Mouse (Mus musculus) heart, embryonic 13.5 days (tissue): Measurements from ENCODE around the gene Fam229b. TPM values are rescaled to one million over a fixed set of nuclear protein-coding genes. Genes with fewer than 3 reads are reported as not detected.

Source experiments
- ATAC-seq: fragments of 200-750 bp; cut with Nextera tagmentation; 2 replicates; pipeline ENCODE4 v1.8.0; 2017; ENCODE audit warnings: moderate TSS enrichment; ENCODE audit not compliant: insufficient number of reproducible peaks, low FRiP score, low TSS enrichment; ENCODE audit errors: extremely low read depth
- H3K27ac ChIP-seq: fragments of 300-500 bp; sonication (generic); replicated peaks from 2 replicates; pipeline ENCODE4 v1.5.1; 2015; ENCODE audit warnings: moderate library complexity, mild to moderate bottlenecking, inconsistent platforms
- H3K27me3 ChIP-seq: fragments of 300-500 bp; sonication (generic); replicated peaks from 2 replicates; pipeline ENCODE4 v1.6.1; 2015; ENCODE audit warnings: mild to moderate bottlenecking, inconsistent platforms
- H3K36me3 ChIP-seq: fragments of 300-500 bp; sonication (generic); 2 replicates; pipeline ENCODE4 v1.6.1; 2015; ENCODE audit warnings: mild to moderate bottlenecking, inconsistent platforms
- H3K4me1 ChIP-seq: fragments of 300-500 bp; sonication (generic); 2 replicates; pipeline ENCODE4 v1.6.1; 2015; ENCODE audit warnings: inconsistent platforms
- H3K4me2 ChIP-seq: fragments of 300-500 bp; sonication (generic); 2 replicates; pipeline ENCODE4 v1.6.1; 2015; ENCODE audit warnings: inconsistent platforms, mild to moderate bottlenecking, moderate library complexity
- H3K4me3 ChIP-seq: fragments of 300-500 bp; sonication (generic); 2 replicates; pipeline ENCODE4 v1.5.1; 2015; ENCODE audit warnings: moderate library complexity, mild to moderate bottlenecking, inconsistent platforms
- H3K9ac ChIP-seq: fragments of 300-500 bp; sonication (generic); 2 replicates; pipeline ENCODE4 v1.6.1; 2015; ENCODE audit warnings: inconsistent platforms, mild to moderate bottlenecking, moderate library complexity
- H3K9me3 ChIP-seq: fragments of 300-500 bp; sonication (generic); 2 replicates; pipeline ENCODE4 v1.6.1; 2016; ENCODE audit warnings: inconsistent platforms
- WGBS: fragments of 180-500 bp; shearing (Covaris S2); methylation state at CpG from one replicate; pipeline ENCODE4 v1.1.7; 2015; ENCODE audit warnings: mixed read lengths; 5-methylcytosine and 5-hydroxymethylcytosine counted together
- polyA plus RNA-seq: library from polyadenylated mRNA; unstranded; fragments of >200 nt; fragmentation: Nextera tagmentation; extraction: Ambion mirVana; gene quantifications from 2 replicates; pipeline ENCODE4 v1.2.1, GENCODE M21; 2015

The Fam229b gene
- polyA plus RNA-seq, 1 experiment from 2014 or later = 9.6 TPM

DNA sequence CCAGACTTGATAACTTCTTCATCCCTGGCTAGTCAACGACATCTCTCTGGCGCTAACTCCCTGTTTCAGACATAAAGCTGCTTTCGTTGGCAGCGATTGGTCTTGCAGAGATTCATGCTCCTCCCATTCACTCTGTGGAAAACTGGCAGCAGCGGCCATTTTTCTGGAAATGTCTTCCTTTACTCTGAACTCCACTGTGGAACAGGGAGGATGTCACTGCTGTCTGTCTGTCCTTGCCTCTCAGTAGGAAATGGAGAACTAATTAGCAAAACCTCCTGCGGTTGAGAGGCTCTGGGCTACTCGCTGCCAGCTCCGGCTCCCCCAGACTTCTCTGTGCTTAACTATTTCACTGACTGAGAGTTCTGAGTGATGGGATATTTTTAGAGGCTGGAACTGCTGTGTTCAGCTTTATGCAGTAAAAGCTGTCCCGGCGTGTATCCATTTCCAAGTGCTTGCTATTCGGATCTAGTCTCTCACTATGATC is 32.0 kb upstream of the Fam229b start:
- 12% methylated on average over 11 of the region's 11 CpGs for WGBS
- ATAC-seq = no peak
- Histone ChIP-seq H3K9ac (peak overlapping the region; percentile 80), H3K9me3 (no peaks in the 10 kb centered on the region), H3K27me3 (peaks cover 4% of the 10 kb centered on the region), H3K4me1 (peaks cover 20% of the 10 kb centered on the region), H3K4me2 (peak overlapping the region; percentile 65), H3K4me3 (peak overlapping the region; percentile 58), H3K27ac (peak overlapping the region; percentile 86), H3K36me3 (no peaks in the 10 kb centered on the region)

DNA sequence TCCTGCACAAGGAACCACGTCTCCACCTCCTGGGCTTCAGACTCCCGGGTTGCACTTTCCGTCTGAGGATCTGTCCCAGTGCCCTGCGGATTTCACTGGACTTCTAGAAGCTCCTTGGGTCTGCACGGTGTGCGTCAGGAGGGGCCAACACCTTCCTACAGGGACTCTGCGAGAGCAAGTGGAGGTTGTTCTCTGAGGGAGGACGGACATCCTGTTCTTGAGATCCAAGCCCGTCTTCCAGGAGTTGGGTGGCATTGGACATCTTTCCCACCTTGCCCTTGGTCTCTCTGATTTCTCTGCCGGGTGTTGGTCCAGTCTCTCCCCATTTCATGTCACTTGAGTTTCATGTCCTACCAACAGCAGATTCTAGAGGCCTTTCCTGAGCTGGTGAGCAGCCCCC is 30.0 kb upstream of the Fam229b start, which contains the start of gene Ccn6:
Gene Ccn6 (minus strand): TSS at position 101 of the 400 bp plus-strand sequence.
- no peak within 1 kb of the TSS for H3K27ac ChIP-seq
- H3K4me2 ChIP-seq = no peak within 1 kb of the TSS; the same call in 1 of the 2 replicates
- H3K9me3 ChIP-seq = no peaks in the 10 kb centered on the region
- 78% methylated on average over 10 of the region's 10 CpGs for WGBS
- no peaks in the 10 kb centered on the region for H3K36me3 ChIP-seq
- no peak within 1 kb of the TSS for H3K9ac ChIP-seq
- H3K4me1 ChIP-seq = peaks cover 18% of the 10 kb centered on the region
- no peaks in the 10 kb centered on the region; the same call in 1 of the 2 replicates for H3K27me3 ChIP-seq
- no peak within 1 kb of the TSS for H3K4me3 ChIP-seq
- no peak for ATAC-seq

DNA sequence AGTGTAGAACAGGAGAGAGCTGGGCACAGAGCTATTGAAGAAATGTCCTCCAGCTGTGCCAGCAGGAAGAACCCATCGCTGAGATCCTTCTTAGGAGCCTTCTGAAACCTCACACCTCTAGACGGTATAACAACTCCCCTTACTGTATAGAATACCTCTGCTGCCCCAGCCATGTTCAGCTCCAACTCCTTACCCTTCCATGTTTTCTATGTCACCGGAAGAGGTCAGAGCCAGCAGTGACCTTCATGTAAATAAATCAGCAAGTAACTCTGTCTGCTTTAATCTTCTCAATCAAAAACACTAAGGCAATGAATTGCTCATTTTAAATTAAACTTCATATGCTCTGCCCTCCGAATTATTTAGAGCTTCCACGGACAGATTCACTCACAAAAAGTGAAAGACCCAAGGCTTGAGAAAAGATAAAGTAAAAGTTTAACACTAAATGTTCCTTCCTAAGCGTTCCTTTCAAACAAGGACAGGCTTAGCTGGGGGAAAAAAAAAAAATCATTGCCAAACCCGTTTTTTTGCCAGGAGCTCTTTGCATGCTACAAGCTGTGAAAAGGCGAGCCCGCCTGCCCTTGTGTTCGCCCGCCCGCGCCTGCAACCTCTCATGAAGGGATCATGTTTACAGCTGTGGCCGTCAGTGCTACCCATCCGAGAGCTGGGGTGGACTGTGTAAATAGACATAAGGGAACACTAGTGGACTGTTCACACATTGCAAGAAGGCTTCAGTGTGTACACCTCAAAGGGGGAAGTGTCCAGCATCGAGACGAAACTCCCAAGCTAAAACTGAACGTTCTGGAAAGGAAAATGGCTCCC is 29.2 kb upstream of the Fam229b start:
- Histone ChIP-seq H3K4me3 (no peak overlapping the region), H3K27me3 (no peaks in the 10 kb centered on the region; the same call in 1 of the 2 replicates), H3K9ac (no peak overlapping the region), H3K27ac (no peak overlapping the region), H3K4me1 (peaks cover 18% of the 10 kb centered on the region), H3K36me3 (no peaks in the 10 kb centered on the region), H3K9me3 (no peaks in the 10 kb centered on the region), H3K4me2 (no peak overlapping the region; the same call in 1 of the 2 replicates)
- WGBS = 58% methylated on average over 18 of the region's 18 CpGs
- ATAC-seq = no peak

DNA sequence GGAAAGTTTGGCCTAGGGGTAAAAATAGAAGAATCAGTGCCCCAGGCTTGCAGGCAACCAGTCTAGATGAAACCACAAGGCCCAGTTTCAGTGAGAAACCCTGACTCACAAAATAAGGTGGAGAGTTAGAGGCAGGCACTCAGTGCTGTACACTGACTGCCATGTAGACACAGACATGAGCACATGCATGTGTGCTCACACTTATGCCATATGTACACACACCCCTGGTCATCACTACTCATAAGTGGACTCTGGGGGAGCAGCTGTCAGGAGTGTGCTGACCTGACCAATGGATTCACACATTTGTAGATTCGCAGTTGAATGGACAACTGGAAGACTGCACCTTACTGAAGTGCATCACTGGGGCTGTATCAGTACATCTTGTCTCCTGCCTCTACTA is 27.7 kb upstream of the Fam229b start:
- Histone ChIP-seq H3K9me3 (no peaks in the 10 kb centered on the region), H3K36me3 (no peaks in the 10 kb centered on the region), H3K4me2 (no peak overlapping the region), H3K27ac (no peak overlapping the region), H3K4me1 (peaks cover 16% of the 10 kb centered on the region), H3K9ac (no peak overlapping the region), H3K27me3 (no peaks in the 10 kb centered on the region), H3K4me3 (no peak overlapping the region)
- ATAC-seq = no peak
- 96% methylated on average over 1 of the region's 1 CpGs for WGBS

DNA sequence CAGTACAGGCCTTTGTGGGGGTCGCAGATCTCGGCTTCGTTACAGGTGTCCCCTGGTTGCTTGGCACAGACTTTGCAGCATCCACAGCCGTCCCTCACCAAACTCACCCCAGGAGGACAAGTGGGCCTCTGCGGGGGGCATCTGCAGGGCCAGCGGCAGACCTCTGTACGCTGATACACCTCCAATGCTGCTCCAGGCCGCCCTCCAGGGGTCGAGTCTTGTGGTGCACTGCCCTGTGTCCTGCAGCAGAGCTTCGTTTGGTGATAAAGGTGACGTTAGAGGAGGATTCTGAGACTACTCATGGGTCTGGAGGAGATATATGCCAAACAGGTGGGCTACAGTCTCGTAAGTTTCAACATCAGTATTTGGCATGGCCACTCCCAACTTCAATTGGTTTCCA is 24.6 kb upstream of the Fam229b start:
- H3K9ac ChIP-seq = no peak overlapping the region
- 48% methylated on average over 12 of the region's 12 CpGs for WGBS
- no peak overlapping the region for H3K4me3 ChIP-seq
- H3K27me3 ChIP-seq = no peaks in the 10 kb centered on the region
- H3K36me3 ChIP-seq = no peaks in the 10 kb centered on the region
- no peak overlapping the region for H3K27ac ChIP-seq
- H3K9me3 ChIP-seq = no peaks in the 10 kb centered on the region
- peaks cover 4% of the 10 kb centered on the region for H3K4me1 ChIP-seq
- ATAC-seq = no peak
- H3K4me2 ChIP-seq = no peak overlapping the region

DNA sequence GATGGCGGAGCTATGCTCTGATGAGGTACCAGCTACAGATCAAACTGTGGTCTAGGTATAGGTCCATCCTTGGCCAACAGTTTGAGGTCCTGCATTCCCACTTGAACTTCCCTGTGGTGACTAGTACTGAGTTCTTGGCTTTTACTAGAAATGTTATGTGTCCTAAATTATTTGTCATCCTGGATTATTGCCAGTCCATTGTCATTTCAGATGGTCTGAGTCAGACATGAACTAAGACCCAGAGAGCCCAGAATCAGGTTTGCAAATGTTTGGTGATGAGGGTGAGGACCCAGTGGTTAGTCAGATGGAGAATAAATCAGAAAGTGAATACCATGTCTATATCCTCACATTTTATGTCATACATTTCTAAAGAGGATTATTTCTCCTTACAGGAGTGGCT is 23.6 kb upstream of the Fam229b start:
- Histone ChIP-seq H3K27me3 (no peaks in the 10 kb centered on the region), H3K36me3 (no peaks in the 10 kb centered on the region), H3K4me2 (no peak overlapping the region), H3K9me3 (no peaks in the 10 kb centered on the region), H3K4me3 (no peak overlapping the region), H3K9ac (no peak overlapping the region), H3K27ac (no peak overlapping the region), H3K4me1 (no peaks in the 10 kb centered on the region)
- WGBS = 88% methylated on average over 1 of the region's 1 CpGs
- no peak for ATAC-seq

DNA sequence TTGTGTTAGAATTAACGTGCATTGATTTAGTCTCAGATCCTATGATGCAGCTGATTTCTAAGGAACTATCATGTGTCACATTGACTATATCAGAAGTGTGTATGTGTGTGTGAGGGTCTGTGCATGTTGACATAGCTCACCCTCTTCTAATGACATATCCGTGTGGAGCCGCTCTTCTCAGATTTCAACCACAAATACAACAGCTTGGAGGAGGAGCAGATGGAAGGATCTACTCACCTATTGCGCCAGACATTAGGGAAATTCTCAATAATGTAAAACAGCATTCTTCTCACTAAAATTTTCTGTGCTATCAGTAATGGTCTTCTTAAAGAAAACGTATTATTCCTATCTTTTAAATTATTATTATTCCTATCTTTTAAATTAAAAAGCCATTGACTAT is 23.0 kb upstream of the Fam229b start:
- Histone ChIP-seq H3K9me3 (no peaks in the 10 kb centered on the region), H3K36me3 (no peaks in the 10 kb centered on the region), H3K4me2 (no peak overlapping the region), H3K4me3 (no peak overlapping the region), H3K27me3 (no peaks in the 10 kb centered on the region), H3K9ac (no peak overlapping the region), H3K27ac (no peak overlapping the region), H3K4me1 (no peaks in the 10 kb centered on the region)
- 82% methylated on average over 5 of the region's 5 CpGs for WGBS
- no peak for ATAC-seq

DNA sequence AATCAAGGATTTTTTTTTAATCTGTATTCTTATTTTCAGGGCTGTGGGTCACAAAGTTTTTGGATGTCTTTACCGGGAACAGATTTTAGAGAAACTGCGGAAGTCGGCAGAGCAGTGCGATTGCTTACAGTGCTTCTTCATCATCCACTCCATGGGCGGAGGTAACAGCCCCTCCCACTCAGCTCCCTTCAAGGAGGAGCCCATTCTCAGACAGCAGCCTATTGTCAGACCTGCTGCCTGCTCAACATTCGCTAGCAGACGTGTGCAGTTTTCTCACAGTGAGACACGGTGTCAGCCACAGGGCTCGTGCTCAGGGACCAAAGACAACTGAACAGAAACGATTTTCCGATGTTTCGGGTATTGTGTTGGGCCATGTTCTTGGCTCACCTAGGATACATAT is 8.5 kb upstream of the Fam229b start:
- Histone ChIP-seq H3K27me3 (no peaks in the 10 kb centered on the region), H3K4me2 (no peak overlapping the region), H3K27ac (no peak overlapping the region), H3K36me3 (peaks cover 89% of the 10 kb centered on the region), H3K4me1 (no peaks in the 10 kb centered on the region), H3K9me3 (no peaks in the 10 kb centered on the region), H3K9ac (no peak overlapping the region), H3K4me3 (no peak overlapping the region)
- no peak for ATAC-seq
- 86% methylated on average over 12 of the region's 12 CpGs for WGBS

DNA sequence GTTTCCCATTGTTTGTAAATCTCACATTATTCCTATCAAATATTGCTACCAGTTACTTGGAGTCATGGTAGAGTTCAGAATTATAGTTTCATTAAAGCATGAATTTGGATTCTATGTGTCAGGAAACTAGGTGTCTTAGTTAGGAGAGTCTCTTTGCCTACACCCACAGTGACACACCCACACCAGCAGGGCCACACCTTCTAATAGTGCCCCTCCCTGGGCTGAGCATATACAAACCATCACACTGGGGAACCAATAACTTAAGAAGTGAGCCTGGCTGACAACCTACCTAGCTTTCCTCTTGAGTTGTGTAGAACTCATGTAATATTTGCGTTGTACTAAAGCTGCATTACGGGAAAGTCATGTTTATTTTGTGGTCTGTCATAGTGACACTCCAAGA is 7.7 kb upstream of the Fam229b start:
- Histone ChIP-seq H3K36me3 (peaks cover 86% of the 10 kb centered on the region), H3K27me3 (no peaks in the 10 kb centered on the region), H3K9me3 (no peaks in the 10 kb centered on the region), H3K4me3 (no peak overlapping the region), H3K4me1 (no peaks in the 10 kb centered on the region), H3K27ac (no peak overlapping the region), H3K4me2 (no peak overlapping the region), H3K9ac (no peak overlapping the region)
- WGBS = 92% methylated on average over 2 of the region's 2 CpGs
- ATAC-seq = no peak

DNA sequence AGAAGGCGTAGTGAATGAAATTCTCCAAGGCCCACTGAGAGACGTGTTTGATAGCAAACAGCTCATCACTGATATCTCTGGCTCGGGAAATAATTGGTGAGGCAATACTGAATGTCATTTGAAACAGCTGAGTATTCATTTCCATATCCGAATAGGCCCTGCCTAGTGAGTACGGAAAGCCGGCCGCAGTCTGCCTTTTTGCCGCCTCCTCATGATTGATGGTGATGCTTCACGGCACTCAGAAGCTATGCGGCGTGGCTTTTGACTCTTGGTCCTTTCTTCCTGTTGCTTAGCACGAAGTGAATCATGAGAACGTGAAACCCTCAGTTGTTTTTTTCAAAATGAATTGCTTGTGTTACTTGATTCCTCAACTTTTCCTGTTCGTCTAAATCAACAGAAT is 7.1 kb upstream of the Fam229b start:
- Histone ChIP-seq H3K4me3 (no peak overlapping the region), H3K27me3 (no peaks in the 10 kb centered on the region), H3K27ac (no peak overlapping the region), H3K4me1 (no peaks in the 10 kb centered on the region), H3K4me2 (no peak overlapping the region), H3K9me3 (no peaks in the 10 kb centered on the region), H3K36me3 (peaks cover 81% of the 10 kb centered on the region), H3K9ac (no peak overlapping the region)
- ATAC-seq = no peak
- WGBS = 87% methylated on average over 14 of the region's 14 CpGs

DNA sequence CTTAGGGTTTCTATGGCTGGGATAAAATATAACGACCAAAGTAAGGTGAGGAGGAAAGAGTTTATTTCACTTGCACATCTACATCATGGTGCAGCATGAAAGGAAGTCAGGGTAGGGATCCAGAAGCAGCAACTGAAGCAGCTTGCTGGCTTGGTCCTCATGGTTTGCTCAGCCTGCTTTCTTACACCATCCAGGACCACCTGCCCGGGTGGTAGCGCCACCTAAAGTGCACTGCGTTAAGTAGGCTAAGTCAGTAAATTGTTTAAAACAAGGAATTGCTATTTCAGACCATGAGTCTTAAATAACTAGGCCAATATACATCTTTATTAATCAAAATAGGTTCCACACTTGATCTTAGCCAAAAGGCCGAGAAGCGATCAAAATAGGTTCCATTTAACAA is 5.0 kb upstream of the Fam229b start:
- Histone ChIP-seq H3K27ac (no peak overlapping the region), H3K4me2 (no peak overlapping the region), H3K4me1 (peaks cover 7% of the 10 kb centered on the region), H3K4me3 (no peak overlapping the region), H3K9ac (no peak overlapping the region), H3K27me3 (no peaks in the 10 kb centered on the region), H3K9me3 (no peaks in the 10 kb centered on the region), H3K36me3 (peaks cover 61% of the 10 kb centered on the region)
- ATAC-seq = no peak
- 78% methylated on average over 6 of the region's 6 CpGs for WGBS

DNA sequence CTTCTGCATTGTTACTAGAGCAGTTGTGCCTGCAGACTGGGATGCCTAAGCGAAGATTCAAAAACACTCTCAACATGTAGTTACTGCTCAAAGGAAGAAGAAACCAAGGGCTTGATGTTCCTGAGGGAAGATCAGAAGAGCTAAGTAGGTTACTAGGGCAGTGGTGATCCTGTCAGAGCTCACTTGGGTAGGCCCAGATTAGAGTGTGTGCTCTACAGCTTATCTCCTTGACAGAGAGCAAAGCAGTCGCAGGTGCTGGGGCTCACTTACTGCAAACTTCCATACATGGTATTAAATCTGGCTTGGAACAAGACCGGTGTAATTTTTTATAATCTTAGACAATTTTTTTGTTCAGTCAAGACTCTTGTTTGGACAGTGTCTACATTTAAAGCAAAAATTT is 4.1 kb upstream of the Fam229b start:
- WGBS = 74% methylated on average over 3 of the region's 3 CpGs
- no peak for ATAC-seq
- no peak overlapping the region for H3K9ac ChIP-seq
- peaks cover 11% of the 10 kb centered on the region for H3K4me1 ChIP-seq
- H3K4me2 ChIP-seq = no peak overlapping the region
- no peak overlapping the region for H3K27ac ChIP-seq
- no peaks in the 10 kb centered on the region for H3K9me3 ChIP-seq
- peaks cover 52% of the 10 kb centered on the region for H3K36me3 ChIP-seq
- no peak overlapping the region for H3K4me3 ChIP-seq
- no peaks in the 10 kb centered on the region for H3K27me3 ChIP-seq
